Mouse (Mus musculus): ENCODE measurements around the gene Wfdc5.

GRCm38 (mm10) chr2:164135367-164135766, 47.2 kb downstream of the Wfdc5 start:
- TF ChIP-seq TCF12 (IDR thresholded peaks at IDR 0.05; ENCODE audit: insufficient read depth, poor library complexity, severe bottlenecking) (no peak), USF1 (IDR thresholded peaks at IDR 0.05; ENCODE audit: low read depth) (no peak), POLR2A (IDR thresholded peaks at IDR 0.05; ENCODE audit: insufficient read length, low read depth) (no peak)
